Mouse (Mus musculus) adrenal gland, postnatal 36 days (tissue): ENCODE results near the gene Cmah. TPM values are rescaled to one million over a fixed set of nuclear protein-coding genes. Genes with fewer than 3 reads are reported as not detected.
A peak's percentile ranks its signal among the peaks of the same experiment; 100 is the strongest.

Source experiments
- DNase-seq, 2 experiments: peaks; one replicate each; pipeline ENCODE4 v3.0.0; 2021; ENCODE audit warnings: mixed read lengths in 1 of 2
- total RNA-seq, 2 experiments: library from RNA; stranded (reverse); gene quantifications; 2 replicates each; pipeline ENCODE4 v1.2.3; 2021

Cmah gene
- total RNA-seq, 2 experiments from 2014 or later, result 1.3 to 3.5 TPM

- no peak for DNase-seq
These were observed 190.6 kb downstream of the Cmah start for GRCm38 (mm10) chr13:24517757-24518156.

DNA sequence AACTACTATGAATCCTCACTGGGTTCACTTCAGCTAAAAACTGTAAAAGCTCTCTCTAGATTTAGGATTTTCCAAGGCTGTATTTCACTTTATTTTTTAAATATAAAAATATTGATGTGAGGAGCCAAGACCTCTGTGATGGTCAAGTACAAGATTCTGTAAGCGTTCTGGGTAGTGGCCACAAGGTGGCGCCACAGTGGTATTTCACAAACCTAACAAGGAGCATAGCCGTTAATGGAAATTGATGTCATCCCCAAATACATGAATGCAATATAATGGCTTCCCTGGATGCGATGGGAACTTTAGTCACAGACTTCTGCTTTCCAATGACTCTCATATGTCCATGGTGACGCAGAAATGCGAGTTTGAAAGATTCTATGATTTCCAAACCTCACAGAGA, 191.7 kb downstream of the Cmah start:
- DNase-seq, result peak; percentile 69

GRCm38 (mm10) chr13:24519976-24520647, 192.9 kb downstream of the Cmah start:
- no peak for DNase-seq

- DNase-seq, result no peak
These were observed 193.6 kb downstream of the Cmah start for GRCm38 (mm10) chr13:24520796-24521195.

GRCm38 (mm10) chr13:24521446-24522342, 194.5 kb downstream of the Cmah start:
- no peak for DNase-seq

DNA sequence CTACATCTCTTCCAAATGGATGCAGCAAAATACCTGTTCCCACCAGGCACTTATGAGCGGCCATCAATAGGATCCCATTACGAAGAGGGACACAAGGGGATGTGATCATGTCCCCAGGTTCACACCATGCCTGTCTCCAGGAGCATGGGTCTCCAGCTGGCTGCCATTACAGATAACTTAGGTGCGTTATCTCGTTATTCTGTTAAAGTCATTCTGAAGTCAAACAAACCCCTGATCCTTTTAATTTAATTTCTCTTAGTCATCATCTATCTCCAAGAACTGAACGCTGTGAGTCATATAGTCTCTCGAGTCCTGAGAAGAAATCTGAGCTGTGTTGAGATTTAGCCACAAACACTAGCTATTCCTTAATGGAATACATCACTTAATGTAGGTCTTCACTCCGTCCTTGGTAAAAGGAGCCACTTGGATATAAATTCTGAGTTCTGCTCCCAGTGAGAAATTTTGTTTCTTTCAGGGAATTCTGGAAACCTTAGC, 195.2 kb downstream of the Cmah start:
- DNase-seq, result no peak

DNA sequence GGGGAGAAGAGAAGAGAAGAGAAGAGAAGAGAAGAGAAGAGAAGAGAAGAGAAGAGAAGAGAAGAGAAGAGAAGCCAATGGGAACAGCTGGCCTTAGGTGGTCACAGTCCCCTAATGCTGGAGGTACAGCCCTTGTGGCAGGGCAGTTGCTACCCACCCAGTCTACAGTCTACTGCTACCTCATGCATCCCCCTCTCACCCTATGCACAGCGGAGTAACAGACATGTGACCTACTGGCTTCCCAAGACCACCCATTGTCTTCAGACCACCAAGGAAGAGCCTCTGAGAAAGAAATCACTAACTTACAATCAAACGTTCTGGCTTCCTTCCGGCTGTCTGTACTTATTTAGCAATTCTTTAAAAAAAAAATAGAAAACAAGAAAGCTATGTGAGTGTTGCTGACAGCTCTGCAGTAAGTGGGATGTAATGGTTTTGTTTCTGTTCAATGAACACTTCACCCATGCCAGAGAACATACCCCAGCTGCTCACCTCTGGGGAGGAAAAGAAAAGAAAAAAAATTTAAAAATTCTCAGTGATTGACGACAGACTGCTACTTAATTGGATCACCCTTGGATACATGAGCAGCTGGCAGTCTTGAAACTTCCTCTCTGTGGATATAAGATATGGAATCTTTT, 196.5 kb downstream of the Cmah start:
- DNase-seq, result no peak

- DNase-seq, result no peak
These were observed 197.3 kb downstream of the Cmah start for GRCm38 (mm10) chr13:24524468-24524867.

- DNase-seq, result no peak
These were observed 198.3 kb downstream of the Cmah start for GRCm38 (mm10) chr13:24525551-24525950.

DNA sequence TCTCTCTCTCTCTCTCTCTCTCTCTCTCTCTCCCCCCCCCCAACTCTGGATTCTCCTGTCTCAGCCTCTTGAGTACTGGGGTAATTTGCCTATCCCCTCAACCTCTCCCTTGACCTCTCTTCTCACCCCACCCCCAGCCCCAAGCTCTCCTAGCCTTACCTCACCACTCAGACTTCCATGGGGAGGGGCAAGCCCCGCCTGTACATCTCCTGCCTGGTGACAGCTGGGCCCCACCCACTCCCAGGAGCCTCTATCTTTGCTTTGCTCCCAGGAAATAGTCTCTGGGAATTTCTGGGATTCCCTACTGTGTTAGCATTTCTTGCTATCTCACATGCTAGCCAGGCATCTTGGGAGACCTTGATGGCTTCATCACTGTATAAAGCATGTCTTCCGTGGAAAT, 199.7 kb downstream of the Cmah start:
- no peak for DNase-seq

Other genes with a start within 250 kb of the Cmah start
- gene Carmil1, start 46.6 kb upstream of the Cmah start, total RNA-seq, result 10 to 100 TPM; 52.0 to 60.9 TPM